Mouse (Mus musculus): ENCODE results near the gene Ctr9. TPM values are rescaled to one million over a fixed set of nuclear protein-coding genes. Genes with fewer than 3 reads are reported as not detected.

Ctr9 gene
- polyA plus RNA-seq, 1 experiment: 16.7 TPM

GRCm38 (mm10) chr7:111029046-111029553 is 349 bp downstream of the Ctr9 start:
- Histone ChIP-seq H3K27ac (ENCODE audit: control insufficient read depth, insufficient read depth, low read length) (no peak overlapping the region), H3K36me3 (ENCODE audit: control insufficient read depth, insufficient read depth, low read length) (no peaks in the 10 kb centered on the region), H3K4me3 (ENCODE audit: control insufficient read depth, insufficient read depth, low read length) (peak overlapping the region; percentile 93), H3K4me1 (replicated peaks; ENCODE audit: control insufficient read depth, insufficient read depth, low read length) (peaks cover 4% of the 10 kb centered on the region), H3K27me3 (ENCODE audit: control insufficient read depth, insufficient read depth, low read length) (no peaks in the 10 kb centered on the region)
- DNase-seq: peak; percentile 66
- TF ChIP-seq CTCF (IDR thresholded peaks at IDR 0.05; ENCODE audit: borderline replicate concordance, control insufficient read depth, extremely low read depth, insufficient read depth, low read length, poor library complexity) (no peak), POLR2A (IDR thresholded peaks at IDR 0.05; ENCODE audit: control insufficient read depth, extremely low read depth, insufficient read depth, low read length, poor library complexity) (no peak)
- WGBS: under 1% methylated on average over 29 of the region's 29 CpGs

GRCm38 (mm10) chr7:111048920-111049319 is 20.2 kb downstream of the Ctr9 start:
- WGBS: 92% methylated on average over 5 of the region's 5 CpGs
- Histone ChIP-seq H3K27me3 (ENCODE audit: control insufficient read depth, insufficient read depth, low read length) (no peaks in the 10 kb centered on the region), H3K36me3 (ENCODE audit: control insufficient read depth, insufficient read depth, low read length) (peaks cover 66% of the 10 kb centered on the region), H3K27ac (ENCODE audit: control insufficient read depth, insufficient read depth, low read length) (no peak overlapping the region), H3K4me1 (replicated peaks; ENCODE audit: control insufficient read depth, insufficient read depth, low read length) (no peaks in the 10 kb centered on the region), H3K4me3 (ENCODE audit: control insufficient read depth, insufficient read depth, low read length) (no peak overlapping the region)
- TF ChIP-seq POLR2A (IDR thresholded peaks at IDR 0.05; ENCODE audit: control insufficient read depth, extremely low read depth, insufficient read depth, low read length, poor library complexity): no peak
- TF ChIP-seq CTCF (IDR thresholded peaks at IDR 0.05; ENCODE audit: borderline replicate concordance, control insufficient read depth, extremely low read depth, insufficient read depth, low read length, poor library complexity): no peak
- DNase-seq: no peak

- WGBS: 87% methylated on average over 6 of the region's 6 CpGs
- no peaks in the 10 kb centered on the region for H3K27me3 ChIP-seq (ENCODE audit: control insufficient read depth, insufficient read depth, low read length)
- peak; percentile 57 for DNase-seq
- H3K27ac ChIP-seq (ENCODE audit: control insufficient read depth, insufficient read depth, low read length): no peak overlapping the region
- no peak for TF ChIP-seq POLR2A (IDR thresholded peaks at IDR 0.05; ENCODE audit: control insufficient read depth, extremely low read depth, insufficient read depth, low read length, poor library complexity)
- peak; percentile 57; the same call in 1 of the 2 replicates for TF ChIP-seq CTCF (IDR thresholded peaks at IDR 0.05; ENCODE audit: borderline replicate concordance, control insufficient read depth, extremely low read depth, insufficient read depth, low read length, poor library complexity)
- no peak overlapping the region for H3K4me3 ChIP-seq (ENCODE audit: control insufficient read depth, insufficient read depth, low read length)
- peaks cover 63% of the 10 kb centered on the region for H3K36me3 ChIP-seq (ENCODE audit: control insufficient read depth, insufficient read depth, low read length)
- no peaks in the 10 kb centered on the region for H3K4me1 ChIP-seq (replicated peaks; ENCODE audit: control insufficient read depth, insufficient read depth, low read length)
These were observed 21.1 kb downstream of the Ctr9 start for GRCm38 (mm10) chr7:111049652-111050421.

DNA sequence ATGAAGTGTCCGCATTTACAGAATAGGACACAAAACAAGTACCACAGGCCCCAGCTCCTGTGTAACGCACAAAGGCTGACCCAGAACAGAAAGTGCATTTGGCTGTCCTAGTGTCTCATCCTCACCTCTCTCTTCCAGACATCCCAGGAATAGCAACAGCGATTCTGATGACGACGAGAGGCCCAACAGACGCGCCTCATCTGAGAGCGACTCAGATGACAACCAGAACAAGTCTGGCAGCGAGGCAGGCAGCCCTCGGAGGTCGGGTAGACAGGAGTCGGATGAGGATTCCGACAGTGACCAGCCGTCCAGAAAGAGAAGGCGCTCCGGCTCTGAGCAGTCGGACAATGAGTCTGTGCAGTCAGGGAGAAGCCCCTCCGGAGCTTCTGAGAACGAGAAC is 26.5 kb downstream of the Ctr9 start:
- Histone ChIP-seq H3K4me1 (replicated peaks; ENCODE audit: control insufficient read depth, insufficient read depth, low read length) (no peaks in the 10 kb centered on the region), H3K27ac (ENCODE audit: control insufficient read depth, insufficient read depth, low read length) (no peak overlapping the region), H3K36me3 (ENCODE audit: control insufficient read depth, insufficient read depth, low read length) (peaks cover 53% of the 10 kb centered on the region), H3K27me3 (ENCODE audit: control insufficient read depth, insufficient read depth, low read length) (no peaks in the 10 kb centered on the region), H3K4me3 (ENCODE audit: control insufficient read depth, insufficient read depth, low read length) (no peak overlapping the region)
- 95% methylated on average over 19 of the region's 19 CpGs for WGBS
- no peak for TF ChIP-seq CTCF (IDR thresholded peaks at IDR 0.05; ENCODE audit: borderline replicate concordance, control insufficient read depth, extremely low read depth, insufficient read depth, low read length, poor library complexity)
- TF ChIP-seq POLR2A (IDR thresholded peaks at IDR 0.05; ENCODE audit: control insufficient read depth, extremely low read depth, insufficient read depth, low read length, poor library complexity): no peak
- no peak for DNase-seq

GRCm38 (mm10) chr7:111055984-111056657 is 27.4 kb downstream of the Ctr9 start:
- H3K27me3 ChIP-seq (ENCODE audit: control insufficient read depth, insufficient read depth, low read length): no peaks in the 10 kb centered on the region
- H3K27ac ChIP-seq (ENCODE audit: control insufficient read depth, insufficient read depth, low read length): no peak overlapping the region
- no peak for DNase-seq
- WGBS: 94% methylated on average over 3 of the region's 3 CpGs
- H3K4me3 ChIP-seq (ENCODE audit: control insufficient read depth, insufficient read depth, low read length): no peak overlapping the region
- H3K36me3 ChIP-seq (ENCODE audit: control insufficient read depth, insufficient read depth, low read length): peaks cover 47% of the 10 kb centered on the region
- H3K4me1 ChIP-seq (replicated peaks; ENCODE audit: control insufficient read depth, insufficient read depth, low read length): no peaks in the 10 kb centered on the region
- no peak for TF ChIP-seq POLR2A (IDR thresholded peaks at IDR 0.05; ENCODE audit: control insufficient read depth, extremely low read depth, insufficient read depth, low read length, poor library complexity)
- TF ChIP-seq CTCF (IDR thresholded peaks at IDR 0.05; ENCODE audit: borderline replicate concordance, control insufficient read depth, extremely low read depth, insufficient read depth, low read length, poor library complexity): no peak

DNA sequence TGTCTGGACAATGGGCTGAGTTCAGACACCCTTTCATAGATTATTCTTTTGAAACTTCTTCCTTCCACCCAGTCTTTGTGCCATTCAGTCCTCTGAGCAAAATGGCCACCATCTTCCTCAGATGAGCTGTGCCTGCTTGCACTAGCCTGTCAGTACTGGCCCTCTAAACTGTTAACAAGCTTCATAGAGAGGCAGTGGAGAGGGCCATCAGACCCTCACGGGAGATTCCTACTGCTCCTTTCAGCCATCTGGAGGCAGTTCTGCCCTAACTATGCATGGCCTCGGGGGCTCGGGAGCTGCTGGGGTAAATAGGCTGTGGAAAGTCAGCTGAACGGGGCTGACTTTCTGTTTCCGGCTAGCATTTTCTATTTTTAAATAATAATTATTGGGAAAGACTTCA is 30.8 kb downstream of the Ctr9 start:
- no peak for DNase-seq
- no peak for TF ChIP-seq POLR2A (IDR thresholded peaks at IDR 0.05; ENCODE audit: control insufficient read depth, extremely low read depth, insufficient read depth, low read length, poor library complexity)
- TF ChIP-seq CTCF (IDR thresholded peaks at IDR 0.05; ENCODE audit: borderline replicate concordance, control insufficient read depth, extremely low read depth, insufficient read depth, low read length, poor library complexity): no peak
- Histone ChIP-seq H3K4me1 (replicated peaks; ENCODE audit: control insufficient read depth, insufficient read depth, low read length) (no peaks in the 10 kb centered on the region), H3K36me3 (ENCODE audit: control insufficient read depth, insufficient read depth, low read length) (peaks cover 14% of the 10 kb centered on the region), H3K4me3 (ENCODE audit: control insufficient read depth, insufficient read depth, low read length) (no peak overlapping the region), H3K27ac (ENCODE audit: control insufficient read depth, insufficient read depth, low read length) (no peak overlapping the region), H3K27me3 (ENCODE audit: control insufficient read depth, insufficient read depth, low read length) (no peaks in the 10 kb centered on the region)
- 96% methylated on average over 5 of the region's 5 CpGs for WGBS

Data from thymus, adult 2 months (tissue).